Comparison of ENCODE assay signal across 9 mouse cellular contexts in genomic region chr15:40168140-40168688, GRCm38 (mm10). TPM values are rescaled to one million over a fixed set of nuclear protein-coding genes. Genes with fewer than 3 reads are reported as not detected.
DNase-seq lines count a peak whose midpoint lies in the region; ATAC-seq lines count a peak whose summit lies in the region.
"Had no signal": no experiment of that assay in that cellular context is flagged by ENCODE, and none has a peak within 500 bp of the region (broad histone marks: within the 10 kb centered on the region; RNA-seq: fewer than 3 reads in every experiment).

No protein-coding gene starts in this region.

- 51% methylated on average over 10 of the region's 10 CpGs for WGBS in limb, embryonic 13.5 days
- WGBS in stomach, embryonic 16.5 days, result 35% methylated on average over 10 of the region's 10 CpGs

- no peak overlapping the region for H3K9ac ChIP-seq in limb, embryonic 13.5 days
- peak overlapping the region; percentile 66 for H3K9ac ChIP-seq in stomach, embryonic 16.5 days (ENCODE audit: low read length)

- H3K27ac ChIP-seq in limb, embryonic 13.5 days, result no peak overlapping the region
- peak overlapping the region; percentile 49; the same call in 1 of the 2 replicates for H3K27ac ChIP-seq in stomach, embryonic 16.5 days (ENCODE audit: low read length)

- peak; percentile 9 for DNase-seq in embryo, embryonic 10.5 days (ENCODE audit: low spot score)
- DNase-seq in embryo, embryonic 9.5 days (ENCODE audit: extremely low spot score), result no peak
- DNase-seq in retina, embryonic 14.5 days (ENCODE audit: low spot score), result peak; percentile 51
- no peak for DNase-seq in retina, postnatal 1 day
- no peak for DNase-seq in layer of hippocampus, adult 9-10 months (ENCODE audit: low spot score)

- ATAC-seq in limb, embryonic 13.5 days (ENCODE audit: low FRiP score, low read depth), result peak; percentile 55; the same call in 1 of the 2 replicates
- ATAC-seq in stomach, embryonic 16.5 days (ENCODE audit: insufficient read depth, low FRiP score), result no peak
- no peak for ATAC-seq in CD4-positive, CD25-positive, alpha-beta regulatory T cell, adult 4 months

- H3K36me3 ChIP-seq in limb, embryonic 13.5 days, result no peaks in the 10 kb centered on the region
- no peaks in the 10 kb centered on the region for H3K36me3 ChIP-seq in stomach, embryonic 16.5 days (ENCODE audit: control insufficient read depth, insufficient read depth, low read length)

- H3K4me2 ChIP-seq in limb, embryonic 13.5 days (replicated peaks), result peak overlapping the region; percentile 45
- peak overlapping the region; percentile 47 for H3K4me2 ChIP-seq in stomach, embryonic 16.5 days (ENCODE audit: low read depth, low read length)

- H3K9me3 ChIP-seq in limb, embryonic 13.5 days, result no peaks in the 10 kb centered on the region
- H3K9me3 ChIP-seq in stomach, embryonic 16.5 days (replicated peaks; ENCODE audit: control insufficient read depth, low read length), result no peaks in the 10 kb centered on the region

- no peak overlapping the region for H3K4me3 ChIP-seq in limb, embryonic 13.5 days
- no peak overlapping the region for H3K4me3 ChIP-seq in stomach, embryonic 16.5 days (replicated peaks; ENCODE audit: low read length)

- peaks cover 15% of the 10 kb centered on the region for H3K4me1 ChIP-seq in limb, embryonic 13.5 days
- peaks cover 9% of the 10 kb centered on the region for H3K4me1 ChIP-seq in stomach, embryonic 16.5 days (ENCODE audit: control insufficient read depth, insufficient read depth, low read length)

- H3K27me3 ChIP-seq in limb, embryonic 13.5 days, result 0 out of 2 replicates have a peak, but pooled peaks cover 6% of the 10 kb centered on the region
- H3K27me3 ChIP-seq in stomach, embryonic 16.5 days (ENCODE audit: control insufficient read depth, insufficient read depth, low read length), result no peaks in the 10 kb centered on the region

RNA-seq across cellular contexts. Expression of gene 9330182O14Rik, which starts 34.0 kb away (rescaled TPM):
- not detected in 2 replicates for polyA plus RNA-seq in limb, embryonic 13.5 days (2015; fragmentation: Nextera tagmentation; extraction: Ambion mirVana)
- not detected in 2 replicates for polyA plus RNA-seq in stomach, embryonic 16.5 days (2015; fragmentation: Nextera tagmentation; extraction: Ambion mirVana)
- not detected for polyA plus RNA-seq in CD4-positive, CD25-positive, alpha-beta regulatory T cell, adult 4 months (2017; shearing (Covaris generic))
- polyA plus RNA-seq: neural tube, embryonic 11.5 days had no signal

Comparison
In these comparisons a context has a peak if more than half of its experiments do, and no peak if none do; other contexts are left out.
1. DNase-seq: peak in embryo, embryonic 10.5 days (single experiment) and retina, embryonic 14.5 days (single experiment); none in embryo, embryonic 9.5 days (single experiment), retina, postnatal 1 day (single experiment) and layer of hippocampus, adult 9-10 months (single experiment).